Mouse (Mus musculus) adrenal gland, postnatal 4 days (tissue): ENCODE results near the gene Zfhx3. TPM values are rescaled to one million over a fixed set of nuclear protein-coding genes. Genes with fewer than 3 reads are reported as not detected.

Source experiments
- DNase-seq, 2 experiments: peaks; one replicate each; pipeline ENCODE4 v3.0.0; 2021 to 2022; ENCODE audit warnings: low spot score in 2 of 2, mixed read lengths in 2 of 2
- total RNA-seq, 2 experiments: library from RNA; stranded (reverse); gene quantifications; 2 replicates each; pipeline ENCODE4 v1.2.3; 2021

Zfhx3 gene
- total RNA-seq, 2 experiments from 2014 or later, result 38.1 to 42.0 TPM

- DNase-seq, result no peak
Measured at GRCm38 (mm10) chr8:108239531-108239930, 297.1 kb downstream of the Zfhx3 start.

- no peak for DNase-seq
Measured at GRCm38 (mm10) chr8:108241041-108241690, 298.7 kb downstream of the Zfhx3 start.

GRCm38 (mm10) chr8:108243270-108243669 lies 300.8 kb downstream of the Zfhx3 start:
- no peak for DNase-seq

- DNase-seq, result no peak
Measured at GRCm38 (mm10) chr8:108244636-108245494, 302.4 kb downstream of the Zfhx3 start.

GRCm38 (mm10) chr8:108245575-108245974 lies 303.1 kb downstream of the Zfhx3 start:
- no peak for DNase-seq

- no peak for DNase-seq
Measured at GRCm38 (mm10) chr8:108246035-108246933, 303.8 kb downstream of the Zfhx3 start.

- DNase-seq, result no peak
Measured at GRCm38 (mm10) chr8:108246934-108247417, 304.5 kb downstream of the Zfhx3 start.

GRCm38 (mm10) chr8:108264593-108265160 lies 322.2 kb downstream of the Zfhx3 start:
- no peak for DNase-seq

- DNase-seq, result no peak
Measured at GRCm38 (mm10) chr8:108277960-108278359, 335.5 kb downstream of the Zfhx3 start.

- no peak for DNase-seq
Measured at GRCm38 (mm10) chr8:108281981-108282380, 339.5 kb downstream of the Zfhx3 start.

- no peak for DNase-seq
Measured at GRCm38 (mm10) chr8:108286117-108286516, 343.7 kb downstream of the Zfhx3 start.

GRCm38 (mm10) chr8:108300964-108301615 lies 358.6 kb downstream of the Zfhx3 start:
- DNase-seq, result no peak

GRCm38 (mm10) chr8:108301654-108302053 lies 359.2 kb downstream of the Zfhx3 start:
- DNase-seq, result no peak

GRCm38 (mm10) chr8:108305368-108305767 lies 362.9 kb downstream of the Zfhx3 start:
- no peak for DNase-seq

GRCm38 (mm10) chr8:108309525-108310246 lies 367.2 kb downstream of the Zfhx3 start:
- no peak for DNase-seq

- no peak for DNase-seq
Measured at GRCm38 (mm10) chr8:108315046-108315445, 372.6 kb downstream of the Zfhx3 start.

GRCm38 (mm10) chr8:108317532-108318093 lies 375.2 kb downstream of the Zfhx3 start:
- no peak for DNase-seq

GRCm38 (mm10) chr8:108327711-108328110 lies 385.3 kb downstream of the Zfhx3 start:
- no peak for DNase-seq

GRCm38 (mm10) chr8:108348352-108348751 lies 405.9 kb downstream of the Zfhx3 start:
- DNase-seq, result no peak
